ENCODE assay signal across 7 mouse cellular contexts in the genomic region with DNA sequence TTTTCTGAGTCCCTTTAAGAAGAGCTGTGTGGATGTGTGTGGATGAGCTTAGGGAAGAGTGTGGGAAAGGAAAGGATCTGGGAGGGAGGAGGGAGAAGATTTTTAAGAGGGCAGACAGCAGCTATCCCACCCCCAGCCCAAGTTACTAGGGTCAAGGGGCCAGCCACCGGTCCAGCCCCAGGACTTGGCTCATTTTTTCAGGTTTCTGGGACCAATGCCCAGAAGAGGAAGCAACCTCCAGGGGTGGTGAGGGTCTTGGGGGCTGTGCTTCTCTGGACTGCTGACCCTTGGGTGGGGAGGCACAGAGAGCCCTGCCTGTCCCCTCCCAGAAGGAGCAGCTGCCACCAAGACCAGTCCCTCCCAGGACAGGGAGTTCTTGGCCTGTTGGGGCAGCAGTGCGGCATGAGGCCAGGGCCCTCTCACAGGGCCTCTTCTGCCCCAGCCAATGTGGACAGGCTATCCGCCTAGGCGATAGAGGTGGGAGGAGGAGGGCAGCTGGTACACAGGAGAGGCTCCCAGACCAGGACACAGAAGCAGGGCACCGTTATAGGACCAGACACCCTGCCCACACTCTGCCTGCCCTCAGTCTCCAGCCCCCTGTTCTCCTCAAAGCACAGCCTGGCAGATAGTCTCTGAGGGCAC. TPM values are rescaled to one million over a fixed set of nuclear protein-coding genes. Genes with fewer than 3 reads are reported as not detected.
DNase-seq lines count a peak whose midpoint lies in the region; ATAC-seq and TF ChIP-seq lines count a peak whose summit lies in the region.

No protein-coding gene starts in this region.

- no peak for DNase-seq in kidney, adult 2 months
- DNase-seq in embryonic facial prominence, embryonic 14.5 days (ENCODE audit: low spot score), result no peak
- no peak for DNase-seq in frontal cortex, postnatal 10 days (ENCODE audit: low spot score in 2 of 2)
- no peak for DNase-seq in right cerebral cortex, postnatal 4 days

- H3K27me3 ChIP-seq in kidney, embryonic 16.5 days (ENCODE audit: insufficient read depth, low read length), result peaks cover 41% of the 10 kb centered on the region
- H3K27me3 ChIP-seq in kidney, adult 2 months (replicated peaks; ENCODE audit: control insufficient read depth, insufficient read depth, low read length), result no peaks in the 10 kb centered on the region
- H3K27me3 ChIP-seq in embryonic facial prominence, embryonic 14.5 days (replicated peaks; ENCODE audit: control insufficient read depth, insufficient read depth, low read length), result no peaks in the 10 kb centered on the region
- H3K27me3 ChIP-seq in heart, embryonic 11.5 days (ENCODE audit: control insufficient read depth, insufficient read depth, low read length), result peaks cover 6% of the 10 kb centered on the region; the same call in 1 of the 2 replicates
- H3K27me3 ChIP-seq in midbrain, embryonic 16.5 days (ENCODE audit: control insufficient read depth, insufficient read depth, low read depth, low read length), result peaks cover 3% of the 10 kb centered on the region

- no peak overlapping the region for H3K27ac ChIP-seq in kidney, embryonic 16.5 days (ENCODE audit: low read length)
- no peak overlapping the region for H3K27ac ChIP-seq in kidney, adult 2 months (ENCODE audit: insufficient read depth, low read depth, low read length)
- H3K27ac ChIP-seq in embryonic facial prominence, embryonic 14.5 days (replicated peaks; ENCODE audit: low read depth, low read length), result peak overlapping the region; percentile 74
- no peak overlapping the region for H3K27ac ChIP-seq in heart, embryonic 11.5 days (ENCODE audit: low read depth, low read length)
- no peak overlapping the region for H3K27ac ChIP-seq in midbrain, embryonic 16.5 days (ENCODE audit: low read length)

- TF ChIP-seq POLR2A in kidney, adult 2 months (IDR thresholded peaks at IDR 0.05; ENCODE audit: low read depth, low read length), result no peak

- no peak for TF ChIP-seq CTCF in kidney, adult 2 months (conservative IDR thresholded peaks at IDR 0.05; ENCODE audit: insufficient read depth, insufficient read length, low read depth, low read length)

- H3K4me2 ChIP-seq in kidney, embryonic 16.5 days (replicated peaks; ENCODE audit: low read depth, low read length), result no peak overlapping the region
- 0 out of 2 replicates have a peak overlapping the region, but pooled peaks have one; percentile 46 for H3K4me2 ChIP-seq in embryonic facial prominence, embryonic 14.5 days (ENCODE audit: low read depth, low read length)
- no peak overlapping the region for H3K4me2 ChIP-seq in heart, embryonic 11.5 days
- no peak overlapping the region for H3K4me2 ChIP-seq in midbrain, embryonic 16.5 days (ENCODE audit: low read length)

- peaks cover 13% of the 10 kb centered on the region for H3K4me1 ChIP-seq in kidney, embryonic 16.5 days (ENCODE audit: insufficient read depth, low read length)
- H3K4me1 ChIP-seq in kidney, adult 2 months (ENCODE audit: control insufficient read depth, insufficient read depth, low read length), result no peaks in the 10 kb centered on the region
- H3K4me1 ChIP-seq in embryonic facial prominence, embryonic 14.5 days (ENCODE audit: control insufficient read depth, insufficient read depth, low read length), result peaks cover 16% of the 10 kb centered on the region; the same call in 1 of the 2 replicates
- peaks cover 5% of the 10 kb centered on the region; the same call in 1 of the 2 replicates for H3K4me1 ChIP-seq in heart, embryonic 11.5 days (ENCODE audit: control insufficient read depth, insufficient read depth, low read length)
- 0 out of 2 replicates have a peak, but pooled peaks cover 2% of the 10 kb centered on the region for H3K4me1 ChIP-seq in midbrain, embryonic 16.5 days (ENCODE audit: control insufficient read depth, insufficient read depth, low read length)

- H3K9ac ChIP-seq in kidney, embryonic 16.5 days (replicated peaks; ENCODE audit: low read length), result no peak overlapping the region
- H3K9ac ChIP-seq in embryonic facial prominence, embryonic 14.5 days (ENCODE audit: low read depth, low read length), result 0 out of 2 replicates have a peak overlapping the region, but pooled peaks have one; percentile 16
- H3K9ac ChIP-seq in heart, embryonic 11.5 days (ENCODE audit: low read depth, low read length), result 0 out of 2 replicates have a peak overlapping the region, but pooled peaks have one; percentile 28
- H3K9ac ChIP-seq in midbrain, embryonic 16.5 days (ENCODE audit: low read depth, low read length), result no peak overlapping the region

- no peaks in the 10 kb centered on the region for H3K36me3 ChIP-seq in kidney, embryonic 16.5 days (ENCODE audit: insufficient read depth, low read length)
- no peaks in the 10 kb centered on the region for H3K36me3 ChIP-seq in kidney, adult 2 months (ENCODE audit: control insufficient read depth, insufficient read depth, low read length)
- H3K36me3 ChIP-seq in embryonic facial prominence, embryonic 14.5 days (ENCODE audit: control insufficient read depth, insufficient read depth, low read length), result no peaks in the 10 kb centered on the region
- no peaks in the 10 kb centered on the region for H3K36me3 ChIP-seq in heart, embryonic 11.5 days (ENCODE audit: control insufficient read depth, insufficient read depth, low read length)
- no peaks in the 10 kb centered on the region for H3K36me3 ChIP-seq in midbrain, embryonic 16.5 days (ENCODE audit: control insufficient read depth, insufficient read depth, low read length)

- no peak overlapping the region for H3K4me3 ChIP-seq in kidney, embryonic 16.5 days (ENCODE audit: low read length)
- no peak overlapping the region for H3K4me3 ChIP-seq in kidney, adult 2 months (ENCODE audit: insufficient read depth, low read depth, low read length)
- no peak overlapping the region for H3K4me3 ChIP-seq in embryonic facial prominence, embryonic 14.5 days (ENCODE audit: low read depth, low read length)
- H3K4me3 ChIP-seq in heart, embryonic 11.5 days (ENCODE audit: low read depth, low read length), result no peak overlapping the region
- no peak overlapping the region for H3K4me3 ChIP-seq in midbrain, embryonic 16.5 days (ENCODE audit: low read depth, low read length)

- H3K9me3 ChIP-seq in kidney, embryonic 16.5 days (ENCODE audit: low read length), result no peaks in the 10 kb centered on the region
- H3K9me3 ChIP-seq in embryonic facial prominence, embryonic 14.5 days (ENCODE audit: control insufficient read depth, low read length), result no peaks in the 10 kb centered on the region
- no peaks in the 10 kb centered on the region for H3K9me3 ChIP-seq in heart, embryonic 11.5 days (replicated peaks; ENCODE audit: control insufficient read depth, low read length)
- H3K9me3 ChIP-seq in midbrain, embryonic 16.5 days (replicated peaks; ENCODE audit: control insufficient read depth, low read length, poor library complexity, severe bottlenecking), result no peaks in the 10 kb centered on the region

- ATAC-seq in kidney, embryonic 16.5 days (ENCODE audit: low FRiP score, low TSS enrichment), result peak; percentile 65
- 0 out of 2 replicates have a peak, but pooled peaks have one; percentile 42 for ATAC-seq in embryonic facial prominence, embryonic 14.5 days (ENCODE audit: low read depth)
- no peak for ATAC-seq in heart, embryonic 11.5 days (replicated peaks; ENCODE audit: insufficient number of reproducible peaks, low FRiP score, low TSS enrichment)
- ATAC-seq in midbrain, embryonic 16.5 days, result peak; percentile 21; the same call in 1 of the 2 replicates

- WGBS in kidney, embryonic 16.5 days, result 31% methylated on average over 5 of the region's 5 CpGs
- 57% methylated on average over 5 of the region's 5 CpGs for WGBS in kidney, adult 2 months
- WGBS in embryonic facial prominence, embryonic 14.5 days, result 28% methylated on average over 5 of the region's 5 CpGs
- WGBS in heart, embryonic 11.5 days (ENCODE audit: insufficient replicate concordance), result 58% methylated on average over 5 of the region's 5 CpGs
- WGBS in midbrain, embryonic 16.5 days, result 42% methylated on average over 5 of the region's 5 CpGs

RNA-seq across cellular contexts. Expression of a gene that starts 22.9 kb away (rescaled TPM):
- polyA plus RNA-seq in kidney, embryonic 16.5 days (2015; fragmentation: Nextera tagmentation; extraction: Ambion mirVana), result 0.17 and 0.21 TPM in 2 replicates
- polyA plus RNA-seq in kidney, adult 2 months (2012; rRNA removed), result 0.13 and 0.14 TPM in 2 replicates
- 8.4 and 9.0 TPM in 2 replicates for polyA plus RNA-seq in embryonic facial prominence, embryonic 14.5 days (2014; fragmentation: Nextera tagmentation; extraction: Ambion mirVana)
- polyA plus RNA-seq in heart, embryonic 11.5 days (2014; fragmentation: Nextera tagmentation; extraction: Ambion mirVana), result 0.17 and 0.54 TPM in 2 replicates
- 0.53 and 0.62 TPM in 2 replicates for polyA plus RNA-seq in midbrain, embryonic 16.5 days (2015; fragmentation: Nextera tagmentation; extraction: Ambion mirVana)

RNA-seq across cellular contexts. Expression of a gene that starts 59.0 kb away (rescaled TPM):
- not detected in 2 replicates for polyA plus RNA-seq in kidney, embryonic 16.5 days (2015; fragmentation: Nextera tagmentation; extraction: Ambion mirVana)
- not detected in 2 replicates for polyA plus RNA-seq in kidney, adult 2 months (2012; rRNA removed)
- polyA plus RNA-seq in embryonic facial prominence, embryonic 14.5 days (2014; fragmentation: Nextera tagmentation; extraction: Ambion mirVana), result not detected in 2 replicates
- not detected in 2 replicates for polyA plus RNA-seq in heart, embryonic 11.5 days (2014; fragmentation: Nextera tagmentation; extraction: Ambion mirVana)
- not detected in 2 replicates for polyA plus RNA-seq in midbrain, embryonic 16.5 days (2015; fragmentation: Nextera tagmentation; extraction: Ambion mirVana)

Comparison
In these comparisons a context has a peak if more than half of its experiments do, and no peak if none do; other contexts are left out.
1. H3K9ac ChIP-seq: peak in embryonic facial prominence, embryonic 14.5 days (single experiment) and heart, embryonic 11.5 days (single experiment); none in kidney, embryonic 16.5 days (single experiment) and midbrain, embryonic 16.5 days (single experiment).